ENCODE assay signal across 16 mouse cellular contexts in genomic region chr2:78453411-78453810, GRCm38 (mm10).
"Had no signal": no experiment of that assay in that cellular context is flagged by ENCODE, and none has a peak within 500 bp of the region (broad histone marks: within the 10 kb centered on the region; RNA-seq: fewer than 3 reads in every experiment).

No protein-coding gene starts in this region.

- DNase-seq: left cerebral cortex, postnatal 4 days; liver; liver, embryonic 13.5 days; liver, postnatal 0 days; lung, adult 2 months; lung, embryonic 14.5 days; lung, postnatal 10 days; lung, postnatal 14 days; lung, postnatal 36 days; lung, postnatal 4 days; midbrain, embryonic 14.5 days had no signal

- ATAC-seq: liver, embryonic 12.5 days; liver, postnatal 0 days; lung, postnatal 0 days; midbrain, embryonic 13.5 days; midbrain, embryonic 15.5 days; midbrain, embryonic 16.5 days had no signal
